ENCODE assay signal across 25 mouse cellular contexts in the genomic region with DNA sequence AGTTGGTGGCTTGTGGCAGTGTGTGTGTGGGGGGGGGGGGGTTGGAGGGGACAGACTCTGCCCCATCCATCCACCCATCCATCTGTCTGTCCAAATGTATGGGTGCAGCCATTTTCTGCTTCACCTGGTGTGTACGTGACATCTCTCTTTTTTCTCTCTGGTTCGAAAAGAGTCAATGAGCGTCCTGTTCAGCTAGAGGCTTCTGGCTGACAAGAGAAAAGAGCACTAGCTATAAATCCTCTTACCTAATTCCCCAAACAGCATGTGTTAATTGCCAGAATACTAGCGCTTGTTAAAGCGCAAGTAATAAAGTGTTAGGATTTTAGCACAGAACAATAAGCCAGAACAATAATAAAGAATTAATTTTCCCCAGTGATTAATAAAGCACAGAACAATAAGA.
"Had no signal": no experiment of that assay in that cellular context is flagged by ENCODE, and none has a peak within 500 bp of the region (broad histone marks: within the 10 kb centered on the region; RNA-seq: fewer than 3 reads in every experiment).

No protein-coding gene starts in this region.

- H3K9me3 ChIP-seq: hindbrain, embryonic 12.5 days; hindbrain, embryonic 15.5 days; kidney, embryonic 15.5 days; limb, embryonic 13.5 days; limb, embryonic 15.5 days had no signal

- H3K27me3 ChIP-seq: heart, embryonic 12.5 days; hindbrain, embryonic 12.5 days; hindbrain, embryonic 15.5 days; kidney, embryonic 15.5 days; limb, embryonic 13.5 days; limb, embryonic 15.5 days had no signal

- H3K27ac ChIP-seq: gastrocnemius, adult 2 months; heart, adult 2 months; hindbrain, embryonic 10.5 days; hindbrain, embryonic 12.5 days; hindbrain, embryonic 15.5 days; hindbrain, postnatal 0 days; kidney, embryonic 15.5 days; kidney, postnatal 0 days; limb, embryonic 13.5 days; limb, embryonic 15.5 days had no signal

- H3K4me2 ChIP-seq: heart, embryonic 12.5 days; hindbrain, embryonic 12.5 days; hindbrain, embryonic 15.5 days; kidney, embryonic 15.5 days; limb, embryonic 13.5 days; limb, embryonic 15.5 days had no signal

- H3K9ac ChIP-seq: heart, embryonic 12.5 days; hindbrain, embryonic 12.5 days; hindbrain, embryonic 15.5 days; kidney, embryonic 15.5 days; limb, embryonic 13.5 days; limb, embryonic 15.5 days had no signal

- H3K36me3 ChIP-seq: heart, embryonic 12.5 days; hindbrain, embryonic 10.5 days; hindbrain, embryonic 12.5 days; hindbrain, embryonic 15.5 days; kidney, embryonic 15.5 days; limb, embryonic 13.5 days; limb, embryonic 15.5 days had no signal

- DNase-seq: gastrocnemius, adult 2 months; gastrocnemius, postnatal 10 days; gastrocnemius, postnatal 25 days; heart, adult 2 months; heart, postnatal 10 days; heart, postnatal 4 days; kidney, adult 11 months; kidney, adult 2 months; kidney, adult 9 months; kidney, postnatal 14 days; kidney, postnatal 36 days; layer of hippocampus, adult 9-11 months; layer of hippocampus, postnatal 36 days; left cerebral cortex, postnatal 4 days had no signal

- H3K4me1 ChIP-seq: heart, embryonic 12.5 days; hindbrain, embryonic 10.5 days; hindbrain, embryonic 12.5 days; hindbrain, embryonic 15.5 days; kidney, embryonic 15.5 days; limb, embryonic 13.5 days; limb, embryonic 15.5 days had no signal

- H3K4me3 ChIP-seq: gastrocnemius, adult 2 months; heart, adult 2 months; heart, embryonic 12.5 days; hindbrain, embryonic 10.5 days; hindbrain, embryonic 12.5 days; hindbrain, embryonic 15.5 days; kidney, embryonic 15.5 days; limb, embryonic 13.5 days; limb, embryonic 15.5 days had no signal

- ATAC-seq: forebrain, embryonic 16.5 days; hindbrain, postnatal 0 days; intestine, embryonic 16.5 days had no signal
